ENCODE assay signal across 12 mouse cellular contexts in the genomic region with DNA sequence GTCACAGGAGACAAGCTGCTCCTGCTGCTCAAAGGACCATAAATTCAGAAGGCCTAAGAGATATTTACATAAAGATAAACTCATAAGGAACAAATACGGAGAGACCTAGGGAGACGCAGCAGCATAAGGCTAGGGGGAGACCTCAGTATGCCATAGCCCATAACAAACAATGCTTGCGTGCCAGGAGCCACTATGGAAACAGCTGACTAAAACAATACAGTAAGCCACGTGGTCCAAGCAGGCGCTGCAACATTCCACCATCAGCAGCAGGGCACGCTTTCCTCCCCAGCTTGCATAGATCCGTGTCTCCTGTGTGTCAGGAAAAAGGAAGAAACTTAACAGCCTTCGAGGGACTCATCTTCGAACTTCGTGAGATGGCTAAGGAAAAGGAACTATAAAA.
DNase-seq lines count a peak whose midpoint lies in the region; ATAC-seq and TF ChIP-seq lines count a peak whose summit lies in the region.
"Had no signal": no experiment of that assay in that cellular context is flagged by ENCODE, and none has a peak within 500 bp of the region (broad histone marks: within the 10 kb centered on the region; RNA-seq: fewer than 3 reads in every experiment).

No protein-coding gene starts in this region.

- H3K36me3 ChIP-seq in heart, embryonic 15.5 days = no peaks in the 10 kb centered on the region
- no peaks in the 10 kb centered on the region for H3K36me3 ChIP-seq in midbrain, embryonic 14.5 days (ENCODE audit: control insufficient read depth, insufficient read depth, low read length)
- H3K36me3 ChIP-seq in midbrain, embryonic 15.5 days (replicated peaks) = no peaks in the 10 kb centered on the region
- no peaks in the 10 kb centered on the region for H3K36me3 ChIP-seq in intestine, postnatal 0 days (ENCODE audit: control insufficient read depth, insufficient read depth)
- no peaks in the 10 kb centered on the region for H3K36me3 ChIP-seq in stomach, embryonic 15.5 days

- peak; percentile 44 for TF ChIP-seq CTCF in intestine, postnatal 0 days (IDR thresholded peaks at IDR 0.05; ENCODE audit: low read depth)

- no peak for DNase-seq in heart, adult 11 months
- DNase-seq in midbrain, embryonic 14.5 days = peak; percentile 19
- no peak for DNase-seq in cerebellum, postnatal 36 days
- DNase-seq in MN1 (ENCODE audit: low spot score) = no peak
- DNase-seq: kidney, adult 18-20 months; right cerebral cortex, adult 18-20 months; thymus, postnatal 4 days had no signal

- 41% methylated on average over 10 of the region's 10 CpGs for WGBS in heart, embryonic 15.5 days
- 70% methylated on average over 10 of the region's 10 CpGs for WGBS in midbrain, embryonic 14.5 days
- WGBS in midbrain, embryonic 15.5 days = 64% methylated on average over 10 of the region's 10 CpGs
- 12% methylated on average over 10 of the region's 10 CpGs for WGBS in intestine, postnatal 0 days
- 28% methylated on average over 10 of the region's 10 CpGs for WGBS in stomach, embryonic 15.5 days

- H3K27me3 ChIP-seq in heart, embryonic 15.5 days = no peaks in the 10 kb centered on the region
- no peaks in the 10 kb centered on the region for H3K27me3 ChIP-seq in midbrain, embryonic 14.5 days (ENCODE audit: control insufficient read depth, insufficient read depth, low read length)
- H3K27me3 ChIP-seq in midbrain, embryonic 15.5 days (replicated peaks) = no peaks in the 10 kb centered on the region
- no peaks in the 10 kb centered on the region for H3K27me3 ChIP-seq in intestine, postnatal 0 days (replicated peaks; ENCODE audit: control insufficient read depth, insufficient read depth, low read length)
- no peaks in the 10 kb centered on the region for H3K27me3 ChIP-seq in stomach, embryonic 15.5 days (replicated peaks)

- no peak overlapping the region for H3K4me3 ChIP-seq in heart, embryonic 15.5 days
- no peak overlapping the region for H3K4me3 ChIP-seq in midbrain, embryonic 14.5 days (replicated peaks; ENCODE audit: low read depth, low read length)
- no peak overlapping the region for H3K4me3 ChIP-seq in midbrain, embryonic 15.5 days
- no peak overlapping the region for H3K4me3 ChIP-seq in intestine, postnatal 0 days (ENCODE audit: low read depth, low read length)
- H3K4me3 ChIP-seq in stomach, embryonic 15.5 days (replicated peaks) = no peak overlapping the region
- H3K4me3 ChIP-seq: myocyte had no signal

- H3K9ac ChIP-seq in heart, embryonic 15.5 days = no peak overlapping the region
- no peak overlapping the region for H3K9ac ChIP-seq in midbrain, embryonic 14.5 days (replicated peaks; ENCODE audit: low read length)
- no peak overlapping the region for H3K9ac ChIP-seq in midbrain, embryonic 15.5 days
- H3K9ac ChIP-seq in intestine, postnatal 0 days (ENCODE audit: low read depth, low read length) = no peak overlapping the region
- H3K9ac ChIP-seq in stomach, embryonic 15.5 days = no peak overlapping the region

- H3K9me3 ChIP-seq in heart, embryonic 15.5 days (replicated peaks) = no peaks in the 10 kb centered on the region
- H3K9me3 ChIP-seq in midbrain, embryonic 14.5 days (ENCODE audit: control insufficient read depth, low read length) = no peaks in the 10 kb centered on the region
- no peaks in the 10 kb centered on the region for H3K9me3 ChIP-seq in midbrain, embryonic 15.5 days
- no peaks in the 10 kb centered on the region for H3K9me3 ChIP-seq in intestine, postnatal 0 days (ENCODE audit: control insufficient read depth)
- no peaks in the 10 kb centered on the region for H3K9me3 ChIP-seq in stomach, embryonic 15.5 days

- no peak overlapping the region for H3K27ac ChIP-seq in heart, embryonic 15.5 days
- H3K27ac ChIP-seq in midbrain, embryonic 14.5 days (replicated peaks; ENCODE audit: low read depth, low read length) = no peak overlapping the region
- no peak overlapping the region for H3K27ac ChIP-seq in midbrain, embryonic 15.5 days
- H3K27ac ChIP-seq in intestine, postnatal 0 days (ENCODE audit: low read depth, low read length) = no peak overlapping the region
- H3K27ac ChIP-seq in stomach, embryonic 15.5 days = no peak overlapping the region

- H3K4me2 ChIP-seq in heart, embryonic 15.5 days = no peak overlapping the region
- no peak overlapping the region for H3K4me2 ChIP-seq in midbrain, embryonic 14.5 days (ENCODE audit: low read length)
- no peak overlapping the region for H3K4me2 ChIP-seq in midbrain, embryonic 15.5 days
- no peak overlapping the region for H3K4me2 ChIP-seq in intestine, postnatal 0 days (replicated peaks; ENCODE audit: low read depth)
- H3K4me2 ChIP-seq in stomach, embryonic 15.5 days = no peak overlapping the region

- H3K4me1 ChIP-seq in heart, embryonic 15.5 days (replicated peaks) = peaks cover 7% of the 10 kb centered on the region
- H3K4me1 ChIP-seq in midbrain, embryonic 14.5 days (ENCODE audit: control insufficient read depth, insufficient read depth, low read length) = no peaks in the 10 kb centered on the region
- H3K4me1 ChIP-seq in midbrain, embryonic 15.5 days = no peaks in the 10 kb centered on the region
- H3K4me1 ChIP-seq in intestine, postnatal 0 days (replicated peaks; ENCODE audit: control insufficient read depth, insufficient read depth, low read length) = no peaks in the 10 kb centered on the region
- no peaks in the 10 kb centered on the region for H3K4me1 ChIP-seq in stomach, embryonic 15.5 days

- peak; percentile 50; the same call in 1 of the 2 replicates for ATAC-seq in heart, embryonic 15.5 days (replicated peaks; ENCODE audit: insufficient number of reproducible peaks, insufficient read depth, low FRiP score, low read depth)
- ATAC-seq in midbrain, embryonic 14.5 days (ENCODE audit: low FRiP score, low TSS enrichment) = no peak
- no peak for ATAC-seq in midbrain, embryonic 15.5 days (replicated peaks)
- peak; percentile 69 for ATAC-seq in intestine, postnatal 0 days
- ATAC-seq in stomach, embryonic 15.5 days (ENCODE audit: insufficient read depth, low FRiP score, low read depth) = peak; percentile 56; the same call in 1 of the 2 replicates

Comparison
In these comparisons a context has a peak if more than half of its experiments do, and no peak if none do; other contexts are left out.
1. ATAC-seq: peak in heart, embryonic 15.5 days (single experiment), intestine, postnatal 0 days (single experiment) and stomach, embryonic 15.5 days (single experiment); none in midbrain, embryonic 14.5 days (single experiment) and midbrain, embryonic 15.5 days (single experiment).